Mouse (Mus musculus) erythroblast, embryonic 14.5 days (primary cell): ENCODE data around the gene Dhrs3. TPM values are rescaled to one million over a fixed set of nuclear protein-coding genes. Genes with fewer than 3 reads are reported as not detected.

Experiments
- H3K27me3 ChIP-seq: 2 replicates; pipeline ENCODE4 v1.6.1; 2012; ENCODE audit warnings: inconsistent platforms; ENCODE audit not compliant: control insufficient read depth
- H3K36me3 ChIP-seq: 2 replicates; pipeline ENCODE4 v1.6.1; 2012; ENCODE audit warnings: mild to moderate bottlenecking, inconsistent platforms; ENCODE audit not compliant: control insufficient read depth
- H3K4me1 ChIP-seq: 2 replicates; pipeline ENCODE4 v1.6.1; 2012; ENCODE audit warnings: inconsistent platforms; ENCODE audit not compliant: control insufficient read depth
- H3K4me3 ChIP-seq: replicated peaks from 2 replicates; pipeline ENCODE3; 2012; ENCODE audit warnings: moderate library complexity, mild to moderate bottlenecking, inconsistent platforms
- H3K9me3 ChIP-seq: 2 replicates; pipeline ENCODE4 v1.6.1; 2012; ENCODE audit warnings: low read length, inconsistent platforms, mixed read lengths; ENCODE audit not compliant: control insufficient read depth
- GATA1 ChIP-seq: IDR thresholded peaks from 2 replicates; pipeline ENCODE4 v1.6.1; 2012; ENCODE audit warnings: low read length, inconsistent platforms, mixed read lengths
- TAL1 ChIP-seq: IDR thresholded peaks from 3 replicates; pipeline ENCODE4 v1.6.1; 2012; ENCODE audit warnings: low read length, inconsistent platforms, mixed read lengths
- polyA plus RNA-seq: library from polyadenylated mRNA; stranded (reverse); fragments of >175 nt; gene quantifications from 2 replicates; pipeline ENCODE4 v1.2.3, GENCODE M21; 2012

The Dhrs3 gene
- polyA plus RNA-seq, 1 experiment: 0.31 TPM

- H3K36me3 ChIP-seq: peaks cover 48% of the 10 kb centered on the region
- TF ChIP-seq TAL1 (no peak), GATA1 (no peak)
- H3K4me1 ChIP-seq: peaks cover 5% of the 10 kb centered on the region; the same call in 1 of the 2 replicates
- no peaks in the 10 kb centered on the region for H3K9me3 ChIP-seq
- no peak overlapping the region for H3K4me3 ChIP-seq
- no peaks in the 10 kb centered on the region for H3K27me3 ChIP-seq
These were observed 80.5 kb downstream of the Dhrs3 start for GRCm38 (mm10) chr4:144972948-144973720.

- no peaks in the 10 kb centered on the region for H3K27me3 ChIP-seq
- no peaks in the 10 kb centered on the region for H3K9me3 ChIP-seq
- peaks cover 14% of the 10 kb centered on the region for H3K4me1 ChIP-seq
- TF ChIP-seq TAL1: no peak
- no peak for TF ChIP-seq GATA1
- no peak overlapping the region for H3K4me3 ChIP-seq
- peaks cover 56% of the 10 kb centered on the region for H3K36me3 ChIP-seq
These were observed 81.8 kb downstream of the Dhrs3 start for GRCm38 (mm10) chr4:144974458-144974857.

- peaks cover 61% of the 10 kb centered on the region for H3K36me3 ChIP-seq
- TF ChIP-seq TAL1: no peak
- no peak for TF ChIP-seq GATA1
- H3K4me1 ChIP-seq: peaks cover 23% of the 10 kb centered on the region
- no peaks in the 10 kb centered on the region for H3K9me3 ChIP-seq
- no peaks in the 10 kb centered on the region for H3K27me3 ChIP-seq
- H3K4me3 ChIP-seq: no peak overlapping the region
These were observed 82.9 kb downstream of the Dhrs3 start for GRCm38 (mm10) chr4:144975505-144975904.

- H3K27me3 ChIP-seq: no peaks in the 10 kb centered on the region
- H3K4me3 ChIP-seq: no peak overlapping the region
- H3K36me3 ChIP-seq: peaks cover 69% of the 10 kb centered on the region
- TF ChIP-seq TAL1 (no peak), GATA1 (no peak)
- peaks cover 39% of the 10 kb centered on the region for H3K4me1 ChIP-seq
- no peaks in the 10 kb centered on the region for H3K9me3 ChIP-seq
These were observed 84.4 kb downstream of the Dhrs3 start for GRCm38 (mm10) chr4:144977057-144977456.

Other genes starting within 250 kb of the Dhrs3 start
- gene Gm436, start 206.5 kb upstream of the Dhrs3 start, polyA plus RNA-seq: not detected in 2 replicates
- gene Gm13178, start 171.4 kb upstream of the Dhrs3 start, polyA plus RNA-seq: not detected in 2 replicates
- gene Gm438, start 106.2 kb upstream of the Dhrs3 start, polyA plus RNA-seq: not detected in 2 replicates